Mouse (Mus musculus): Measurements from ENCODE around the gene Disc1.

The Disc1 gene

GRCm38 (mm10) chr8:125277071-125277682, 223.2 kb downstream of the Disc1 start:
- no peak for DNase-seq

GRCm38 (mm10) chr8:125279156-125279555, 225.2 kb downstream of the Disc1 start:
- DNase-seq: no peak

- no peak for DNase-seq
These were observed 225.9 kb downstream of the Disc1 start for GRCm38 (mm10) chr8:125279892-125280291.

GRCm38 (mm10) chr8:125282531-125282930, 228.5 kb downstream of the Disc1 start:
- DNase-seq: no peak

GRCm38 (mm10) chr8:125283542-125283941, 229.5 kb downstream of the Disc1 start:
- no peak for DNase-seq

GRCm38 (mm10) chr8:125284875-125285274, 230.9 kb downstream of the Disc1 start:
- DNase-seq: no peak

GRCm38 (mm10) chr8:125285391-125285790, 231.4 kb downstream of the Disc1 start:
- no peak for DNase-seq

- no peak for DNase-seq
These were observed 232.1 kb downstream of the Disc1 start for GRCm38 (mm10) chr8:125285966-125286681.

GRCm38 (mm10) chr8:125287311-125287710, 233.3 kb downstream of the Disc1 start:
- no peak for DNase-seq

GRCm38 (mm10) chr8:125287841-125288341, 233.9 kb downstream of the Disc1 start:
- no peak for DNase-seq

GRCm38 (mm10) chr8:125291506-125291905, 237.5 kb downstream of the Disc1 start:
- DNase-seq: no peak

- DNase-seq: no peak
These were observed 238.1 kb downstream of the Disc1 start for GRCm38 (mm10) chr8:125291932-125292717.

- DNase-seq: no peak
These were observed 239.1 kb downstream of the Disc1 start for GRCm38 (mm10) chr8:125292933-125293591.

GRCm38 (mm10) chr8:125299248-125299647, 245.3 kb downstream of the Disc1 start:
- no peak for DNase-seq

GRCm38 (mm10) chr8:125301931-125302361, 248.0 kb downstream of the Disc1 start:
- no peak for DNase-seq

- DNase-seq: no peak
These were observed 252.7 kb downstream of the Disc1 start for GRCm38 (mm10) chr8:125306665-125307064.

GRCm38 (mm10) chr8:125309985-125310384, 256.0 kb downstream of the Disc1 start:
- no peak for DNase-seq

Data from thymus, postnatal 25 days (tissue).